Mouse (Mus musculus) telencephalon, adult 2 months (tissue): ENCODE measurements at regions not wholly inside any gene's neighbourhood (a gene's known extent, or its start where the extent isn't known, plus 50 kb on each side); places are given as distances from the start of the nearest gene placed in this dataset.
"Not testable (repeated sequence)": the region's sequence is repeated elsewhere in the genome, so short reads cannot be mapped to it uniquely, and the experiment has no call there.

ENCODE experiments used
- DNase-seq: peaks from one replicate; pipeline ENCODE4 v3.0.0-alpha.2; 2011; ENCODE audit warnings: low read depth, low spot score

GRCm38 (mm10) chr10:118049330-118049729, 92.3 kb upstream of the Mdm1 start:
- DNase-seq = no peak

GRCm38 (mm10) chr10:118050152-118050641, 91.4 kb upstream of the Mdm1 start:
- no peak for DNase-seq

- no peak for DNase-seq
These were observed 89.6 kb upstream of the Mdm1 start for GRCm38 (mm10) chr10:118052042-118052441.

DNA sequence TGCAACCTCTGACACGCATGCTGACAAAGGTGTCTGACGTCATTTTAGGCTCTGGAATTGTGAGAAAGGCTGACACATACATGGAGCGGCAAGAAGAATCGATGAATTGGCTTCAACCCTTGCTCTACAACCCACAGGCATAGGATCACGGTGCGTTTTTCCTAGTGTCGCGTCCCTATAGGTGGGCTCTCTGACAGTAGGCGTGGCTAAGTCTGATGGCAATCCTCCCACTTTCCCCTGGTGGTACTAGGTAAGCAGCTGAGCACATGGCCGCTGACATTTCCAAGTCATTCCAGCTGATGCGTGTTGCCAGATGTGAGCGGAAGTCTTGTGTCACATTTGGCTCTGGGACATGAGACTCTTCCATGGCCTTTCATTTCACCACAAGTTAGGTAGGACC, 89.1 kb upstream of the Mdm1 start:
- no peak for DNase-seq

DNA sequence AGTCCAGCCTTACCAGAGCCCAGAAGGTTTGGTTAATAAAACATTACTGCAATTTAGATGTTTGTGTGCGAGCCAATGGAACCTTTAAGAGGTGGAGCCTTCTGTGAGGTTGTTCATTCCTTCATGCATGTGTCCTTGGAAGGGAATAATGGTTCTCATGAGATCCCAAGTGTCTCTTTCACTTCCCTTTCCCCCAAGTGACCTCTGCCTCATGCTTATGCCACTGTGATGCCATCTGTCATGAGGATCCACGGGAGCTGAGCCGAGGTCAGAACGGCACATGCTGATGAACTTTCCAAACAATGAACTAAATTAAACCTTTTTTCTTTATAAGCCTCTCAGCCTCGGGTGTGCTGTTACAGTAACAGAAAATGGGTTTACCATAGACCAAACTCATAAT, 88.6 kb upstream of the Mdm1 start:
- DNase-seq = no peak

DNA sequence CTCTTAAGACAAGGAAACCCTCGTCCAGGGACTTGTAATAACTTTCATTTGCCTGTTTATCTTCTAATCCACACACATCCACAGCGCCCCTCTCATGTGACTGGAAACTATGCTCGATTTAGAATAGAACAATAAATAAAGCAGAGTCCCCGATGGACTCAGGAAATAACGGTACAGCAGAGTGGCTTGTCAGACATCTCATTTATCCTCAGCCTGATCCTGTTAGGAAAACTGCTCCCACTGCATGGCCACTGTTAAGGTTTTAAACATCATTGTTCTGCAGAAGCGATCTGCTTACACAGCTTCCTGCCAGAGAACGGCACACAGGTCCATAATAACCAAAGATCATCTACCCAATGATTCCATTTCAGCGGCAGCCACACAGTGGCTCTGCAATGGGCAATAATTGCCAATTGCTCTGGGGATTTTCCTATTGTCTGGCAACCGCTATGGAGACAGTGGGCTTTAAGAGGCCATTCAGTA, 84.8 kb upstream of the Mdm1 start:
- no peak for DNase-seq

GRCm38 (mm10) chr10:118057516-118057915, 84.1 kb upstream of the Mdm1 start:
- no peak for DNase-seq

DNA sequence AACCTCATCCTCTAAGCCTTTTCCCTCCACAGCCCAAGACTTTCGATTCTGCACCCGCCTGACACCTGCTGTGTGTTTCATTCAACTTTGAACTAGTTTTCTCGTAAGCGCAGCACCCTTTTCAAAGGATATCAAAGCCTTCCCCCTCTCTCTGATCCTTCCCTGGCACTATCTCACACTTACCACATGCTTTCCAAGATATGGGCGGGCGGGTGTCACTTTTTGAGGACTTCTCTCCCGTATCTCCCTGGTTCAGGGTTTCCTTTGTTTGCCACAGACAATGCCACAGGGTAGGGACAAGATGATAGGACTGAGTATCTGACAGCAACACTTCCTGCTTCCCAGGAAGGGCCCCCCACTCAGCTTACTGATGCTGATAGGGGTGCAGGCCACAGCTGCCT, 76.8 kb upstream of the Mdm1 start:
- no peak for DNase-seq

GRCm38 (mm10) chr10:118076341-118076740, 65.3 kb upstream of the Mdm1 start:
- DNase-seq = not testable (repeated sequence)

GRCm38 (mm10) chr10:118081636-118082166, 59.9 kb upstream of the Mdm1 start:
- no peak for DNase-seq

DNA sequence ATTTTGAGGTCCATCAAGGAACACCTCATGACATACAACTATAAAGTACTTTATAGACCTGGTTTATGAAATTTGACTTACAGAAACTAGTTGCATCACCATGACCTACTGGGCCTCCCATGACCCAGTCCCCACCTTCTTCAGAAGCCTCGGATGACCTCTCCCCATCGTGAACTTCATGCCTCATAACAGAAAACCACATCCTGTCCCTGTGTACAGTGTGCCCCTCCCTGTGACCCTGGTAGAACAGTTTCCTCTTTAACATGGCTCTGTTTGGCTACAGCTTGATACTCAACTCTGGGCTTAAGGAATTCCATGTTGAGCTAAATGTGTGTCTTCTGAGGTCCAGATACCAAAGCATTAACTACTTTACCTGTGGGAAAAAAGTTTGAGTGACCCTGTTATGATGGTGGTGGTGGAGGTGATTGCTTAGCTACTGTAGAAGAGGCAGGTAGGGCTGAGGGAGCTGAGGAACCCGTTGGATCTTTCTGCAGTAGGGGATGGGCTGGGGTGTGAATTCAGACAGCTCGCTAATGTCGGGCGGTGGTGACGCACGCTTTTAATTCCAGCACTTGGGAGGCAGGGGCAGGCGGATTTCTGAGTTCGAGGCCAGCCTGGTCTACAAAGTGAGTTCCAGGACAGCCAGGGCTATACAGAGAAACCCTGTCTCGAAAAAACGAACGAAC, 58.4 kb upstream of the Mdm1 start:
- DNase-seq = no peak

DNA sequence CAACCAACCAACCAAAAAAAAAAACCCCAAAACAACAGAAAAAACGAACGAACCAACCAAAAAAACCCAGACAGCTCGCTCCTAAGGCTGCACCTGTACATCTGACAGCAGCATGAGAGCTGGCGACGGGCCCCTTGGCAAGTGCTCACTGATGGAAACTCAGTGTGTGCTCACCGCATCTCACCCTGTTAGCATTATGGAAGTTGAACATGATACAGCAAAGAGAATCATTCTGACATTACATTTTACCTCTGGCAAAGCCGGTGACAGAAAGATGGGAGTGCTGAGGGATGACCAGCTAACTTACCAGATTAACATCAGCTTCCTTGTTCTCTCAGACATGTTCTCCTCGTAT, 57.9 kb upstream of the Mdm1 start:
- DNase-seq = no peak

DNA sequence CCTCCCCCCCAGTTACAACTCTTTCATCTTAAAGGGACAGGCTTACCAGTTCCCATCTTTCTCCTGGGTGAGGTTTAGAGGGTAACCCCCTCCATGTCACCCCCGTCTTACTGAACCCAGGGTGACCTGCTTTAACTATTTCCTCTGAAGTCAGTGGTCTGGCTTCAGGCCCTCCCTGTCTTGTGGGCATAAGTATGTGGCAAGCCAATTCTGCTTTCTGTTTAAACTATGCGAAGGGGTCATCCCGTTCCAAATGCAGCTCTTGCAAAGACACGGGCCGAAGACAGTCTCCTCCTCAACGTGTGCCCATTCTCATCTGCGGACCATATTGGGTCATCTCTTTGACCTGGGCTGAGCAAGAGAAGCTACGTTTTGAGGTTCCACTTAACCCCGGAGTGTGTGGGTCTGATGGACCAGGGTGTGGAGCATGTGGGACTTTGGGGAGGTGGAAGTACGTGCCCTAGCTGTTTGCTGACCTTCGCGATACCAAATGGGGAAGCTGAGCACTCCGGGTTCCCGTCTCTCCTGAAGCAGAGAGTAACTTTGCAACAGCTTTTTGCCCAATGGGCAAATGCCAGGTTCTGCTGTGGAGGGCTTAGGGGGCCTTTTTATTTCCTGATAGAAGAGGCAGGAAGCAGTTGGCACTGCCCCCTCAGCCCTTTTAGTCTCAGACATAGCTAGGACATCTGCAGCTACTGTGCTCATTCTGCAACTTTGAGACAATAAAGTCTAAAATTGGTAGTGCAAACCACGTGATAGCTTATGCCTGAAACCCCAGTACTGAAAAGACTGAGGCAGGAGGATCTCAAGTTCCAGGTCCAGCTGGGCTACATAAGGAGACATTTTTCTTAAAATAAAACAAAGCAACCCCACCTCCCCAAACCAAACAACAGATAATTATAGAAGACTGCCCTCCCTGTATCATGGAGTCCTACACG, 56.3 kb upstream of the Mdm1 start:
- DNase-seq = no peak

DNA sequence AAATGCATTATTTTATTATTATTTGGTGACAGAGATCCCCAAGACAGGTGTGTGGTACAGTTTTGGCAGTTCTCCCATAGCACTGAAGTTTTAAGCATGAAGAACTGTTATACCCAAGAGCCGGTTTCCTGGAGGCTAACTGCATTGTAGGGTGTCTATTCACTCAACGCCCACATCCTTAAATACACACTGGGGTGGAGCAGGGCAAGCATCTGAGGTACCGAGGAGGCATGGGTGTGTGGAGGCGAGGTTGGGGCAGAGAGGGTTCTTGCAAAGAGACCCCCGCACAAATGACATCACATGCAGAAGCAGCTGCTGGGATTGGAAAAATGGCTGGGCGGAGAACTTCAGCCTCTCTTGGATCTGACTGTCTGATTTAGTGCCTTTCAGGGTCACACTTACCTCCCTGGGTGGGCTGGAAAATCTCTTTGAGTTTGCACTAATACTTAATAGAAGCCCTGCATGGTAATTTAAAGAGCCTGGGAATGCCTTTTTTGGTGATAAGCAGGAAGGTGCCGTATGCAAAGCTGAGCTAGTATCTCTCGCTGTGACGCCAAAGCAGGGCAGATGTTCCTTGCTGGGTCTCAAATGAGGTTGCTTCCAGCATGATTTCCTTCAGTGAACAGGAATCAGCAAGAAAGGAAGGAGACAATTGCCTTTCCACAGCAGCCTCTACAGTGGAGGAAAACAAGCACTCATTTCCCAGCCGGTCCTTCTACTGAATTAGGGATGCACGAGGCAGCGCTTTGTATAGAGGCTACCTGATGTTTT, 53.9 kb upstream of the Mdm1 start:
- DNase-seq = no peak

GRCm38 (mm10) chr10:118088499-118088898, 53.1 kb upstream of the Mdm1 start:
- no peak for DNase-seq

- DNase-seq = no peak
These were observed 51.7 kb upstream of the Mdm1 start for GRCm38 (mm10) chr10:118089879-118090278.

- DNase-seq = no peak
These were observed 50.1 kb upstream of the Mdm1 start for GRCm38 (mm10) chr10:118091476-118091875.
